Mouse (Mus musculus) spleen, adult 2 months (tissue): Measurements from ENCODE around the gene Ccnd3.

ENCODE experiments used
- CTCF ChIP-seq: fragments of 200-500 bp; IDR thresholded peaks from 2 replicates; pipeline ENCODE4 v1.5.1; 2011; ENCODE audit warnings: mild to moderate bottlenecking, inconsistent platforms; ENCODE audit not compliant: insufficient read depth, insufficient read length, insufficient replicate concordance; ENCODE audit errors: extremely low read depth
- POLR2A ChIP-seq: fragments of 200-500 bp; IDR thresholded peaks from 2 replicates; pipeline ENCODE4 v1.6.1; 2011; ENCODE audit warnings: low read depth, low read length, inconsistent platforms

DNA sequence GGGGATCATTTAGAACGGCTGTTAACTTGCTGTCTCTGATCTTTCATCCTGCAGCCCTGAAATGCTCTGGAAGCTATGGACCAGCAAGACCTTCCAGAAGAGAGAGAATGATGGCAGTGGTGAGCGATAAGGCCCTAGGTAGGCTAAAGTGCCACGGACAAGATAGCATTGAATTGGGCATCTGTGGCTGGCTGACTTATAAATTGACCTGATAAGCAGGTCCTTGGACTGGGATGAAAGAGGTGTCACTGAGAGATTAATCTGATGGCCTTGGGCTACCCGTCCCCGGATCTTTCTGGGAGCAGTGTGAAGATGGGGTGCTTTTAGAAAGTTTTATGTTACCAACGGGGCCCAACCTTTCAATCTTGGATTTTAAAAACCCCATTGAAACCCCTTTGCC is 73.8 kb downstream of the Ccnd3 start:
- no peak for TF ChIP-seq POLR2A
- no peak for TF ChIP-seq CTCF
